Mouse (Mus musculus): ENCODE measurements around the gene Olfr922.

Gene Olfr922

DNA sequence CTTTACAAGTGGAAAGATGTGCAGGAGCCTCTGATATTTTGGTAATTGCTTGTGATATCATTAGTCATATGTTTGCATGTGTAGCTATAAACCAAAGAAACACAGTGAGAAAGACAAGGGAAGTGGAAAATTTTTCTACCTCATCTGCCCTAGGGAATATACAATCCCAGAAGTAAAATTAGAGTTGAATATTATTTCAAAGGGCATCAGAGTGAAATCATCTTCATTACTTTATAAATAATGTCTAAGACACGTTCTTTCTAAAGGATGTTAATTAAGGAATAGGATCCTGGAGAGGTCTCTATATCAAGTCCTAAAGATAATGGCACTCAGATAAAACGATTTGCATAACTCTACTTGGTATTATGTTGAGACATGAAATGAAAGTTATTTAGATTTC, at the start of gene Olfr922:
Olfr922 (plus strand) TSS at position 301 of the 400 bp plus-strand sequence.
- no peak for DNase-seq

DNA sequence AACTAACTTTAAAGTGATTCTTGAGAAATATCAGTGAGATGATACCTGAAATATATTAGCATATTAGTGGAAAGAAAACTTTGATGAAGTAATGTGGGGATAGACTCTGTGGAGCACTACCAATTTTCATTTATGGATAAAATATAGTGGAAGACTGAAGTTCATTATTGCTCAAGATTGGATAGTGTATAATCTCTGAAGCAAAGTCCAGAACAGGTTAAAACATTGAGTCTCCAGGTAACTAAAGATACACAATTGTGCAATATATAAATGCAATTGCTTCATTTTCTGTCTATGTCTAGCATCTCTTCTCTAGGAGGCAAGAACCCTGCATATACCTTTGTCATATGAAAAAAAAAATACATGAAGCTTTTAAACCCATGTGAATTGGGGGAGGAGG, 41.6 kb upstream of the Olfr922 start, which contains the start of gene Olfr921:
Olfr921 (plus strand) TSS at position 301 of the 400 bp plus-strand sequence.
- no peak for DNase-seq

DNA sequence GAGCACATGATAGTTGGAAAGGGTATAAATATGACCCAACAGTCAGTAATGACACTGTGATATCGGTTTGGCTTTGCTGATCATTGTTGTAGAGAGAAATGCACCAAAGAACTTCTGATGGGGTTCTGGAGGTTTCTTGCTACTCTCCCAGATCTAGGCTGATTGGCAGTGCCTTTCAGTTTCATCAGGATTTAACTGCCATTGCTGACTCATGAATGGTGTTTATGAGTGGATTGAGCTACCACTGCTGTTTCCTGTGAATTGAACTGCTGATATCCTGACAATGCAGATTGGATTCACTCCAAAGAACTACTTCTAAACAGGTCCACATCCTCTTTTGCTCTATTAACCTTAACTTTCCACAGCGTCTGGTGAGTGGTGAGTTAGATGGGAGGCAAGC, 21.7 kb upstream of the Olfr922 start:
- DNase-seq: no peak

DNA sequence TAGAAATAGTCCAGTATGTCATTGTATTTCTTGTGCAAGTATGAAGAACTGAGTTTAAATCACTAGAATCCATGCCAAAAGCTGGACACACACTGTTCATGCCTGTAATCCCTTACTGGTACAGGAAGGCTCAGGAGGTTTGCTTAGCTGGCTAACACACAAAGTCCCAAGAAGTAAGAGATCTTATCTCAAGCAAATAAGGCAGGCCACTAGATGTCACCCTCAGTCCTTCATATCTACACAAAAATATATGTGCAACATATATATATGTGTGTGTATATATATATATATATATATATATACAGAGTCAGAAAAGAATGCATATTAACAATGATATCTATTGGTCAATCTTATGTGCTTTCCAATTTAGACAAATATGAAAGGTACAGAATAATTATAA, 8.7 kb upstream of the Olfr922 start:
- no peak for DNase-seq

DNA sequence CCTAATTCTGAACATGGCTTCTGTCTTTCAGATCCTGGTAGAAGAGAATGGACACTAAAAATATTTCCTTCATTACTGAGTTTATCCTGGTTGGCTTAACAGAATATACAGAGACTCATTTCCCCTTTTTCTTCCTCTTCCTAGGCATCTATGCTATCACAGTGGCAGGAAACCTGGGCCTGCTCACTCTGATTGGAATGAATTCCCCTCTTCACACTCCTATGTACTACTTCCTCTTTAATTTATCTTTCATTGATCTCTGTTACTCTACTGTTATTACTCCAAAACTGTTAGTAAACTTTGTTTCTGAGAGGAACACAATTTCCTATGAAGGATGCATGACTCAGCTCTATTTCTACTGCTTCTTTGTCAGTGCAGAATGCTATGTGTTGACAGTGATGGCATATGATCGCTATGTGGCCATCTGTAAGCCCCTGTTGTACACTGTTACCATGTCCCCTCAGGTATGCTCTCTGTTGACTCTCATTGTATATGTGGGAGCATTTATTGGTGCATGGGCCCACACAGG, 1.1 kb downstream of the Olfr922 start:
- no peak for DNase-seq

DNA sequence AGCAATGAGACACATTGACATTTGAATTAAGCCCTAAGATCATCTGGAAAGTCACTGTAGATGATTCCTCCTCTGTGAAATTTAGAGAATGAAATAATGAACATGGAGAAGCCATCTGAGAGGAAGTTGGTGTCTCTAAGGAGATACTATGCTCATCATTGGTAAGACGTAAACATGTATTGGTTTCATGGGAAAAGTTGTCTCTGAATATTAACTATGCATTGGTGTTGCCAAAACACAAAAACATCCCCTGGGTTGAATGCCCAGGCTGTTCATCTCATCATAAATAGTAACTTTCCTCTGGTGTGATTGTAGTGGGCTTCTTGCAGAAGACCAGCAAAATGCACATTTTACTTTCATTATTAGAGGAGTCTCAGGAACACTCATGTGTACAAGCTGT, 11.8 kb downstream of the Olfr922 start, which contains the start of gene Olfr923:
Olfr923 (plus strand) TSS at position 301 of the 400 bp plus-strand sequence.
- DNase-seq: no peak

DNA sequence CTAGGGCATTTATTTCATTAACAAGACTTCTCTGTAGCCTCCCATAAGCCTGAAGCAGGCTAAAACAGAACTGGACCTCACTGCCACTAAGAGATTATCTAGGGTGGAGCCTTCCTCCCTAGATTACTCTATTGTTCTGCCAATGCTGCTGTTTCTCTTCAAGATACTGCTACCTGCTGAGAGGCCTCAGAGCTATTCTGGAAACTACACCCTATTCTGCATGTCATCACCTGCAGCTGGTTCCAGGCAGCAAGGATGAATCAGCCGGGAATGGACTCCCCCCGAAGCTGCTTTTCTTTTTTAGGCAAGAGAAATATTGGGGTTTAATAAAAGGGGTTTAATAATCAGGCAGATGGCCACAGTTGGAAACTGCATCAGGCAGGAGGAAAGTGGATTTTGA, 18.6 kb downstream of the Olfr922 start:
- DNase-seq: no peak

DNA sequence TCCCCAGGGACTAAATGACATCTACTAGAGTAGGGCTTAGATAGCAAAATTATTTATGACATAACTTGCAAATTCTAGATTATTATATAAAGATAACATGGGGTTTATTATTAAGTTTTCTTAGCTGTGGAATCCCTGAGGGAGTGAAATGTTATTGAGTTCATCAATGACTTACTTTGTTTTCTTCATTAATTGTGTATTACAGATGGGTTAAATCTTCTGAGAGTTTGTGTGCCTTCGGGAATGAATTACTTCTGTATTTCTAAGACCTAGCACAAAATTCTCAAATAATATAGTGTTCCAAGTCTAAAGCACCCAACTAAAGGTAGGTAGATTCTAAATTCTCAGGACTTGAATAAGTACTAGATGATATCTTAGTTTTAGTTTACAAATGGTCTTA, 29.7 kb downstream of the Olfr922 start, which contains the start of gene Olfr924:
Olfr924 (plus strand) TSS at position 301 of the 400 bp plus-strand sequence.
- no peak for DNase-seq

DNA sequence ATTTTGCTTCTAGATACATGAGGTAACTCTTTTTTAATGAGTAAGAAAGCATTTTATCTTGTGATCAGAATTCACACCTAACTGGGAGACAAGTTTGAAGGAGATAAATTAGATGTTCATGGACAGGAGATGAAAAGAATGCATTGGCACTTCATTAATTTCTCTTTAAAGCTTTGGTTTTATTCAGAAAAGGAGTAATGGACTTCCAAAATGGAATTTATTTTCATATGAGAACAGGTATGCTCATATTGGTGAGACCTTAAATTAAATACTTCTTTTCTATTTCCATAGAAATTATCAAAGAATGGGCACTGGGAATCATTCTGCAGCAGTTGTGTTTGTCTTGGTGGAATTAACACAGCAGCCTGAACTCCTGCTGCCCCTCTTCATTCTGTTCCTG, 40.3 kb downstream of the Olfr922 start, which contains the start of gene Olfr26:
Olfr26 (plus strand) TSS at position 301 of the 400 bp plus-strand sequence.
- DNase-seq: no peak
